Mouse (Mus musculus) G1E (cell line): ENCODE data around the gene Disc1.

Experiments used
- CTCF ChIP-seq: IDR thresholded peaks from 2 replicates; pipeline ENCODE4 v1.5.1; 2012; ENCODE audit warnings: low read depth, low read length, inconsistent platforms, mixed read lengths
- GATA1 ChIP-seq: IDR thresholded peaks from 2 replicates; pipeline ENCODE4 v1.6.1; 2012; ENCODE audit warnings: borderline replicate concordance, low read length, inconsistent platforms, mixed read lengths
- POLR2AphosphoS5 ChIP-seq: IDR thresholded peaks from 2 replicates; pipeline ENCODE4 v1.6.1; 2012; ENCODE audit warnings: low read depth, low read length, inconsistent platforms; ENCODE audit not compliant: insufficient replicate concordance
- TAL1 ChIP-seq: conservative IDR thresholded peaks from 2 replicates; pipeline ENCODE4 v1.6.1; 2012; ENCODE audit warnings: low read depth, low read length, inconsistent platforms, mixed read lengths

DNA sequence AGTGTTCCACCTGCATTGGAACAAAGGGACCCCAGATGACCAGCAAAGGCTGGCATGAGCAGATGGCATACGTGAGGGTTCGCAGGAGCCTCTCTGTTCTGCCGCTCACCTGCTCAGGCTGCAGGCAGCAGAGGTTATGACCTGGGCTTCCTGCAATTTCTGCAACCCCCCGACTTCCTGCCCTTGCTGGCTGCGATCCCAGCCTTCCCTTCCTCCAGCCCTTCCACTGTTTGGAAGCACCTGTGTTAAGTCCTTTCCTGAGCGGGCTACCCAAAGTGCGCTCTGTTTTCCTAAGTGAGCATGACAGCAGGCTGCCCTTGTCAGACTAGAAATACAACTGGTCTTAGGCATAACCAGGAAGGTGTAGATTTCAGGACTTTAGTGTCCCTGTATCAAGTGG lies 16.9 kb upstream of the Disc1 start:
- TF ChIP-seq GATA1 (no peak), CTCF (no peak), TAL1 (no peak), POLR2AphosphoS5 (no peak)
